In the genomic region with DNA sequence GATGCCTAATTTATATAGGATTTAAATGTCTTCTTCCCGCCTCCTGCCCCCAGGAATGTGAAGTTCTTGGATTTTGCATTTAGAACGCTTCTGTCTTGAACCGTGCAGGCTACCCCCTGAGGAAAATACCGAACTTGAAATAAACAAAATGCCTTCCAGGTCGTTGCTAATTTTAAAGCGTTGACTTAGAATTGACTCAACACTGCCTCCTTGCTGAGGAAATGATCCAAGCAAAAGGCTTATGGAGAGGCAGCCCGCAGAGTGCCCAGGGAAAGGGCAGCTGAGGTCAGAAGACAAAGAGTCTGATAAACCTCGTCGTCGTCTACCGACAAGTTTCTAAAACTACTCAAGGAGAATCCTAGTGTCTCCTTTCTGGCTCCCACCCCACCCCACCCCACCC, we compare ENCODE assay signal across 11 mouse cellular contexts. TPM values are rescaled to one million over a fixed set of nuclear protein-coding genes. Genes with fewer than 3 reads are reported as not detected.
DNase-seq lines count a peak whose midpoint lies in the region; ATAC-seq and TF ChIP-seq lines count a peak whose summit lies in the region.
"Had no signal": no experiment of that assay in that cellular context is flagged by ENCODE, and none has a peak within 500 bp of the region (broad histone marks: within the 10 kb centered on the region; RNA-seq: fewer than 3 reads in every experiment).

No protein-coding gene starts in this region.

- DNase-seq in embryo, embryonic 10 days (ENCODE audit: low spot score), result peak; percentile 68
- peak; percentile 45 for DNase-seq in kidney, postnatal 10 days
- no peak for DNase-seq in adrenal gland, postnatal 4 days (ENCODE audit: low spot score in 2 of 2)
- no peak for DNase-seq in B cell, adult 2 months

- no peak overlapping the region for H3K4me2 ChIP-seq in intestine, postnatal 0 days (replicated peaks; ENCODE audit: low read depth)
- H3K4me2 ChIP-seq in intestine, embryonic 16.5 days (ENCODE audit: low read depth, low read length), result no peak overlapping the region
- H3K4me2 ChIP-seq: embryonic facial prominence, embryonic 15.5 days; hindbrain, embryonic 13.5 days; liver, embryonic 15.5 days had no signal

- peaks cover 8% of the 10 kb centered on the region for H3K4me1 ChIP-seq in intestine, postnatal 0 days (replicated peaks; ENCODE audit: control insufficient read depth, insufficient read depth, low read length)
- peaks cover 7% of the 10 kb centered on the region for H3K4me1 ChIP-seq in intestine, embryonic 16.5 days (ENCODE audit: control insufficient read depth, insufficient read depth, low read length)
- no peaks in the 10 kb centered on the region for H3K4me1 ChIP-seq in ES-Bruce4 (ENCODE audit: control insufficient read depth, insufficient read depth, low read length)

- H3K4me3 ChIP-seq in intestine, postnatal 0 days (ENCODE audit: low read depth, low read length), result no peak overlapping the region
- H3K4me3 ChIP-seq in intestine, embryonic 16.5 days (ENCODE audit: low read length), result no peak overlapping the region
- H3K4me3 ChIP-seq in ES-Bruce4 (ENCODE audit: low read depth, low read length), result no peak overlapping the region
- H3K4me3 ChIP-seq: embryonic facial prominence, embryonic 15.5 days; hindbrain, embryonic 13.5 days; liver, embryonic 15.5 days had no signal

- 17% methylated on average over 11 of the region's 11 CpGs for WGBS in intestine, postnatal 0 days
- 15% methylated on average over 11 of the region's 11 CpGs for WGBS in intestine, embryonic 16.5 days

- no peak for ATAC-seq in intestine, postnatal 0 days
- no peak for ATAC-seq in intestine, embryonic 16.5 days
- ATAC-seq in inflammation-experienced regulatory T-cells, adult 6 months, result no peak

- H3K27me3 ChIP-seq in intestine, postnatal 0 days (replicated peaks; ENCODE audit: control insufficient read depth, insufficient read depth, low read length), result 0 out of 2 replicates have a peak, but pooled peaks cover 5% of the 10 kb centered on the region
- H3K27me3 ChIP-seq in intestine, embryonic 16.5 days (replicated peaks; ENCODE audit: control insufficient read depth, insufficient read depth, low read length), result no peaks in the 10 kb centered on the region; the same call in 1 of the 2 replicates
- no peaks in the 10 kb centered on the region for H3K27me3 ChIP-seq in ES-Bruce4 (ENCODE audit: control insufficient read depth, insufficient read depth, low read length, poor library complexity, severe bottlenecking)

- no peak overlapping the region for H3K27ac ChIP-seq in intestine, postnatal 0 days (ENCODE audit: low read depth, low read length)
- no peak overlapping the region for H3K27ac ChIP-seq in intestine, embryonic 16.5 days (ENCODE audit: low read length)
- no peak overlapping the region; the same call in 1 of the 2 replicates for H3K27ac ChIP-seq in ES-Bruce4 (ENCODE audit: insufficient read depth, low read length)
- H3K27ac ChIP-seq: embryonic facial prominence, embryonic 15.5 days; hindbrain, embryonic 13.5 days; liver, embryonic 15.5 days had no signal

- no peak for TF ChIP-seq EP300 in ES-Bruce4 (IDR thresholded peaks at IDR 0.05; ENCODE audit: insufficient read depth, low read depth, low read length)

- H3K9me3 ChIP-seq in intestine, postnatal 0 days (ENCODE audit: control insufficient read depth), result no peaks in the 10 kb centered on the region
- H3K9me3 ChIP-seq in intestine, embryonic 16.5 days (ENCODE audit: control insufficient read depth, low read length), result no peaks in the 10 kb centered on the region
- no peaks in the 10 kb centered on the region for H3K9me3 ChIP-seq in ES-Bruce4 (replicated peaks; ENCODE audit: control insufficient read depth, insufficient read depth, low read length, poor library complexity, severe bottlenecking)
- H3K9me3 ChIP-seq: embryonic facial prominence, embryonic 15.5 days; hindbrain, embryonic 13.5 days; liver, embryonic 15.5 days had no signal

- H3K36me3 ChIP-seq in intestine, postnatal 0 days (ENCODE audit: control insufficient read depth, insufficient read depth), result no peaks in the 10 kb centered on the region
- H3K36me3 ChIP-seq in intestine, embryonic 16.5 days (ENCODE audit: control insufficient read depth, insufficient read depth, low read length), result no peaks in the 10 kb centered on the region
- peaks cover 3% of the 10 kb centered on the region for H3K36me3 ChIP-seq in ES-Bruce4 (ENCODE audit: control insufficient read depth, insufficient read depth, low read length, poor library complexity, severe bottlenecking)
- H3K36me3 ChIP-seq: embryonic facial prominence, embryonic 15.5 days; hindbrain, embryonic 13.5 days; liver, embryonic 15.5 days had no signal

- TF ChIP-seq POLR2A in ES-Bruce4 (IDR thresholded peaks at IDR 0.05; ENCODE audit: insufficient read depth, low read length), result no peak

- TF ChIP-seq CTCF in intestine, postnatal 0 days (IDR thresholded peaks at IDR 0.05; ENCODE audit: low read depth), result peak; percentile 75
- peak; percentile 37 for TF ChIP-seq CTCF in ES-Bruce4 (IDR thresholded peaks at IDR 0.05; ENCODE audit: low read depth, low read length)

- H3K9ac ChIP-seq in intestine, postnatal 0 days (ENCODE audit: low read depth, low read length), result no peak overlapping the region
- H3K9ac ChIP-seq in intestine, embryonic 16.5 days (ENCODE audit: low read depth, low read length), result no peak overlapping the region
- H3K9ac ChIP-seq in ES-Bruce4 (ENCODE audit: low read depth, poor library complexity, severe bottlenecking), result 0 out of 2 replicates have a peak overlapping the region, but pooled peaks have one; percentile 24
- H3K9ac ChIP-seq: embryonic facial prominence, embryonic 15.5 days; hindbrain, embryonic 13.5 days; liver, embryonic 15.5 days had no signal

RNA-seq across cellular contexts. Expression of a gene that starts 2.7 kb away (rescaled TPM):
- 82.3 and 85.0 TPM in 2 replicates for polyA plus RNA-seq in intestine, postnatal 0 days (2015; fragmentation: Nextera tagmentation; extraction: Ambion mirVana)
- 70.5 and 73.4 TPM in 2 replicates for polyA plus RNA-seq in intestine, embryonic 16.5 days (2015; fragmentation: Nextera tagmentation; extraction: Ambion mirVana)
- polyA plus RNA-seq in ES-Bruce4 (2011; ENCODE audit: insufficient read depth, insufficient read length, low read depth, missing spikeins), result 148 and 152 TPM in 2 replicates
- total RNA-seq in adrenal gland, postnatal 4 days (2021), result 10 to 100 TPM; 59.8 to 62.7 TPM
- polyA plus RNA-seq in inflammation-experienced regulatory T-cells, adult 6 months (2017; shearing (Covaris generic)), result 10 to 100 TPM; 33.0 to 47.8 (median 40.0) TPM

Comparison
In these comparisons a context has a peak if more than half of its experiments do, and no peak if none do; other contexts are left out.
1. DNase-seq: peak in embryo, embryonic 10 days (single experiment) and kidney, postnatal 10 days (single experiment); none in adrenal gland, postnatal 4 days (0 of 2) and B cell, adult 2 months (0 of 2).